Mouse (Mus musculus) cerebellum, postnatal 10 days (tissue): ENCODE data around the gene Man1c1.

Experiments
- DNase-seq, 2 experiments: peaks; one replicate each; pipeline ENCODE4 v3.0.0; 2021; ENCODE audit warnings: mixed read lengths in 2 of 2

Gene Man1c1

DNA sequence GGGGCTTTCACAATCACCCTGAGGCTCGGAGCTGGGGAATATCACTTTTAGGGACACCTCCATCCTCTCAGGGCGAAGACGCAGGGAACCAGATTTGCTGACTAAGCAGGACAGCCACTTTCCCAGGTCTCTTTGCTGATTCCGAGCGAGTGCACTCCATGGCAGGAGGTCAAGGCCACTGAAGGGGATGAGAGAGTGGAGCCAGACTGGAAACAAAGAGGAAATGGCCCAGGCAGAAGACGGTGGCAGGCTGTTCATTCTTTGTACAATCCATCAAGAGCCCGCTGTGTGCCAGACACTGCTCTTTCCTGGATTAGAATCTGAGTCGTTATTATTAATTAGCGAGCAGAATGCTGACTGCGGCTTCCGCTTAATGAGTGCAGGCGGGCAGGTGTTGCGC is 70.1 kb downstream of the Man1c1 start:
- peak; percentile 72 to 76 for DNase-seq

- peak in 1 of 2 experiments; percentile 48 for DNase-seq
These were observed 71.9 kb downstream of the Man1c1 start for GRCm38 (mm10) chr4:134632131-134632711.

- peak in 1 of 2 experiments; percentile 32 for DNase-seq
These were observed 72.5 kb downstream of the Man1c1 start for GRCm38 (mm10) chr4:134631471-134632130.

GRCm38 (mm10) chr4:134628575-134629384 is 75.3 kb downstream of the Man1c1 start:
- peak in 1 of 2 experiments; percentile 30 for DNase-seq

GRCm38 (mm10) chr4:134628058-134628457 is 76.0 kb downstream of the Man1c1 start:
- peak; percentile 28 to 35 for DNase-seq

DNA sequence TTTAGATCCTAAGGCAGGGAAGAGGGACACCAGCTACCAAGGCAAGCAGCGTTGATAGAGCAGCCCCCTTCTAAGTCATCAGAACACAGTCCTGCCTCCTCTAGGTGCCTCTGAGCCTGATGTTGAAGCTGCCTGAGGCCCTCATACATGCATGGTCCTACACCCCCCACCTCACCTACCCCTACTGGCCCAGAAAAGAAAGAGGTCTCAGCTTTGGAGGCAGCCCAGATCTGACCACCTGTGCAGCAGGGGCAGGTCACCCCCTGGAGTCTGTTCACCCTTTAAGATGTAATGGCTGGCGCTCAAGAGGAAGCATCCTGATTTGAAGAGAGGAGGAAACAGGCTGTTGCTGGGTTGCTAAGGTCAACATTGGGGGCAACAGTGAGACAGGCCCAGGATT is 77.2 kb downstream of the Man1c1 start:
- DNase-seq: no peak

GRCm38 (mm10) chr4:134626350-134626749 is 77.7 kb downstream of the Man1c1 start:
- DNase-seq: peak in 1 of 2 experiments; percentile 40

- peak; percentile 49 to 53 for DNase-seq
These were observed 79.8 kb downstream of the Man1c1 start for GRCm38 (mm10) chr4:134624109-134624862.

DNA sequence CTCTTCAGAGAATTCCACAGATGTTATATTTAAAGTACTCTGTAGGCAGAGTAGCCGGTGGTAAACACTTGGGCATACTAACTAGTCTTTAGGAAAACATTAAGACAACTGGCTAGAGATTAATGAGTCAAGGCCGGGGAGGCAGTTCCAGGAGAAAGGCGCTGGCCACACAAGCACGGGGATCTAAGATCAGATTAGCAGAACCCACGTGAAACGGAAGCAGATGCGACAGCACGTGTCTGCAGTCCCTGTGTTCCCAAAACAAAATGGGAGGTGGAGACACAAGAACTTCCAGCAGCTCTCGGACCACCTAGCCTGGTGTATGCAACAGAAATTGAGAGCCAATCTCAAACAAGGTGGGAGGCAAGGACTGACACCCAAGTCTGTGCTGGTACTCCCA is 82.4 kb downstream of the Man1c1 start:
- no peak for DNase-seq

DNA sequence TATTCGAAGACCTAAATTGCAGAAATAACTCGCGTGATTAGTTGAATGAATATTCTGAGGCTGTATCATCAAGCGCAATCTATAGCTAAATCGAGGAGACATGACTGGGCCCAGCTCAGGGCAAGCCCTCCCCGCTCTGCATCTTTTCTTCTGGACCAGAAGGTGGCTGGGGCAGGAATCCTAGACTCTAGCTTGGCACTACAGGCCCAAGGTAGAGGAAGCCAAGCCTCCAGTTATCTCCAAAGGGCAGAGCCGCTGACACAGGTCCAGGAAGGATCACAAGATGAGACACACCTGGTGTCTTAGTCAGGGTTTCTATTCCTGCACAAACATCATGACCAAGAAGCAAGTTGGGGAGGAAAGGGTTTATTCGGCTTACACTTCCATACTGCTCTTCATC is 83.8 kb downstream of the Man1c1 start:
- DNase-seq: peak in 1 of 2 experiments; percentile 47

DNA sequence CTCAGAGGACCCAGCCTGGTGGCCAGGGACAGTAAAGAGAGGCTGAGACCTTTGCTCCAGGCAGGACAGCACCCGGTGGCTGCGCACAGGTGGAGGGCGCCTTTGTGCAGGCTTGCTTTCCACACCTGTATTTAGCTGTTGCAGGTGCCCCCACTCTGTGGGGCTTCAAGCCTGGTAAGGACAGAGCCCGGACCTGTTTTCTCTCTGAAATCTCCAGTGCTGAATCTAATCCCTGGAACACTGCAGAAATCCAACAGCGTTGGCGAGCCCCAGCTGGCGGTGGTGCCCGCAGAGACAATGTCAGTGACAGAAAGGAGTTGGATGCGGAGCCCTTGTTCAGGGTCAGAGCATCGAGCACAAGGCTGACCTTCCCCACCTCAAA is 84.6 kb downstream of the Man1c1 start:
- DNase-seq: peak in 1 of 2 experiments; percentile 42

GRCm38 (mm10) chr4:134618810-134619488 is 85.1 kb downstream of the Man1c1 start:
- no peak for DNase-seq

- DNase-seq: peak in 1 of 2 experiments; percentile 29
These were observed 86.3 kb downstream of the Man1c1 start for GRCm38 (mm10) chr4:134617779-134618178.

DNA sequence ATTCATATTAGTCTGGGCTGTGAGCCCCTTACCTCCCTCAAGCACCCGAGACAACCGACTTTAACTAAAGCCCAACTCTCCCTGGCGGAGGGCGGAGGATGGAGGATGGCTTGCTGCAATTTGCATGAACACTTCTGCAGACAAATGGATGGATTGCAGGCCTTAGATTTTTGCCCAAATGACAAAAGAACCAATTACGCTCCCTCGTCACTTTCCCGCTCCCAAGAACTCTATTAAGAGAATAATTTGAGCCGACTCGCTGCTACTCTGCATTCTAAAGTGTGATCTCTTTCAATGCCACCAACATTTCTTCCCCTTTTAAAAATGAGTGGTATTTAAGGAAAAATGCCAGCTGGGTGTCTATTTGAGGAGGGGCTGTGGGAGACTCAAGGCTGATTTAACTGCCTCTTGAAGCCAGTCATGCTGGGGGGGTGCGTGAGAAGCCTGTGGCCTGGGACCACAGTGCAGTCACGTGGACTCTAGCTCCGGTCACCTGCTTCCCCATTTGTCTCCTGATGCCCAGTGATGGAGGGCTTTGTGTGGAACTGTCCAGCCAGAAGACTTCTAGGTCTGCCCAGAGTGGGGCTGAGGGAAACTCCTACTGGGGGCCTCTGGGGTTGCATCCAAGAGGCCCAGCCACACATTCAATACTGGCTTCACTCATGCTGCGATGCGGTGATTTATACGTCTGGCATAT is 88.0 kb downstream of the Man1c1 start:
- DNase-seq: no peak

GRCm38 (mm10) chr4:134612070-134612667 is 91.9 kb downstream of the Man1c1 start:
- no peak for DNase-seq

GRCm38 (mm10) chr4:134610616-134611015 is 93.5 kb downstream of the Man1c1 start:
- DNase-seq: peak; percentile 53 to 60

DNA sequence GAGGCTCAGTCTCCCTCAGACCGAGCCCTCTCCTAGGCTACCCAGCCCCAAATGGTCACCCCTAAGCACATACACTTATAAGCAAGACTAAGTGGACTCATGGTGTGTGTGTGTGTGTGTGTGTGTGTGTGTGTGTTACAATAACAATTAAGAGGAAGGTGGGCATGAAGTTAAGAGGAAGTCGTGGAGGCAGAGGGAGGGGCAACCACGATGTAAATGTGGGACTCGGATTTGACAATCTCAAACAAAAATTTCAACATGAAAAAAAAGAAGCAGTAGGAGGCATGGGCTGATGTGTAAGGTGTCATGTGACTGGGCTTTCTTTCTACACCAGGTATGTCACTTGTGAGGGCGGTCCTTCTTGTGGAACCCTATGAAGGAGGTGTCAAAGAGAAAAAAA is 96.4 kb downstream of the Man1c1 start:
- DNase-seq: no peak

GRCm38 (mm10) chr4:134606054-134606453 is 98.0 kb downstream of the Man1c1 start:
- peak in 1 of 2 experiments; percentile 50 for DNase-seq

DNA sequence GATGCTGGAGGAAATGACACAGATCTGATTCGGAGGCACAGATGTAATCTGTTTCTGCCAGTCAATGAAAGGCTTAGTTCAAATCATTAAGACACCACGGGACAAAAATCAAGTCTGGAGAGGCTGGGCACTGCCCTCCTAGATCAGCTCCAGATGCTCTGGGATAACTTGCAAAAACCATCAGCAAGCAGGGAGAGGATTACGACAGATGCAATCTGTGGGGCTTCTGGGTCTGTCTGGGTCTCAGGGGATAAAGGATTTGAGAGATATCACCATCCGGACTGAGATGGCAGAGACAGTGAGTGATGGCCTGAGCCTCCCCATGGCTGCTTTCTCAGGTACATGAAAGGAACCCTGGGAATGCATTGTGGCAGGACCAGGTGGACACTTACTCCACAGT is 99.6 kb downstream of the Man1c1 start:
- no peak for DNase-seq

DNA sequence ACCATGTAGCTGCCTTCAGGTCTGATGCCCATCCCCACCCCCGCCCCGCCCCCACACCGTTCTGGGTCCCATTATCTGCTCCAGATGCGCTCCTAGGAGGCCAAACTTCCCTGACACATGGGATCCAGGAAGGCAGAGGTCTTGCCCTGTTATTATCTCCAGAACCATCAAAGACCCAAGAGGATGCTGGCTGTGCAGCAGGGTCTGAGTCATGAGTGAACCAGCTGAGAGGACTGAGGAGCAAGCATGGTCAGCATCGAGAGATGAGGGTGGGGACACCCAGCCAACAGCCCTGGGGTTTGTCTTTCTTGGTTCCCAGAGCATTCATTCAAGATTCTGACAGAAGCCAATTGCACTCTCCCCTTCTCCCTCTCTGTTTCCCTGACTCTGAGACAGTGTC is 100.5 kb downstream of the Man1c1 start:
- DNase-seq: no peak

- no peak for DNase-seq
These were observed 101.5 kb downstream of the Man1c1 start for GRCm38 (mm10) chr4:134602610-134603009.
